Mouse (Mus musculus): ENCODE measurements around the gene N4bp1. TPM values are rescaled to one million over a fixed set of nuclear protein-coding genes. Genes with fewer than 3 reads are reported as not detected.

N4bp1 gene
- total RNA-seq, 2 experiments from 2014 or later, result 39.8 to 41.5 TPM

- intact Hi-C loops (cut with DNase I), result no loop called here
- Histone ChIP-seq H3K27ac (no peak overlapping the region), H3K4me3 (no peak overlapping the region)
- no peak for DNase-seq (ENCODE audit: extremely low spot score in 1 of 2, low spot score in 2 of 2)
- no peak for TF ChIP-seq CTCF (IDR thresholded peaks at IDR 0.05)
Observed at GRCm38 (mm10) chr8:86872097-86872815, 12.8 kb downstream of the N4bp1 start.

DNA sequence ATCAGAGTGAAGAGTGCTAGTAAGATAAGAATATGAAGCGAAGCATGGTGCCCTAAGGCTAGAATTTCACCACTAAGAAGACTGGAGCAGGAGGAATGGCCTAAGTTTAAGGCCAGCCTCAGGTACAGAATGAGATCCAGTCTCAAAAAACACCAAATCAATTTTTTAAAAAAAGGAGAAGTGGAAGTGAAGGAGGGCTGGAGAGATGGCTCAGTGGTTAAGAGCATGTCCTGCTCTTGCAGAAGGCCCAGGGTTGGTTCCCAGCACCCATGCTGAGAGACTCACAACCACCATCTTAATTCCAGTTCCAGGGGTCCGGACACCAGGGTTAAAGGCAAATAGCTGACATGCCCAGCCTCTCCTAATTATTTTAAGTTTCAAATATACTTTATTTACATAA, 13.6 kb downstream of the N4bp1 start:
- TF ChIP-seq CTCF (IDR thresholded peaks at IDR 0.05), result no peak
- DNase-seq (ENCODE audit: extremely low spot score in 1 of 2, low spot score in 2 of 2), result no peak

GRCm38 (mm10) chr8:86870771-86871170, 14.3 kb downstream of the N4bp1 start:
- intact Hi-C loops (cut with DNase I), result no loop called here
- no peak overlapping the region for H3K4me3 ChIP-seq
- TF ChIP-seq CTCF (IDR thresholded peaks at IDR 0.05), result no peak
- no peak for DNase-seq (ENCODE audit: extremely low spot score in 1 of 2, low spot score in 2 of 2)
- H3K27ac ChIP-seq, result no peak overlapping the region

More for the DNA sequence above, 13.6 kb downstream of the N4bp1 start:
- Histone ChIP-seq H3K4me3 (no peak overlapping the region), H3K27ac (no peak overlapping the region)
- intact Hi-C loops (cut with DNase I), result no loop called here

GRCm38 (mm10) chr8:86868041-86868440, 17.0 kb downstream of the N4bp1 start:
- no peak for TF ChIP-seq CTCF (IDR thresholded peaks at IDR 0.05)
- intact Hi-C loops (cut with DNase I), result no loop called here
- Histone ChIP-seq H3K27ac (no peak overlapping the region), H3K4me3 (no peak overlapping the region)
- DNase-seq (ENCODE audit: extremely low spot score in 1 of 2, low spot score in 2 of 2), result no peak

- intact Hi-C loops (cut with DNase I), result no loop called here
- no peak for DNase-seq (ENCODE audit: extremely low spot score in 1 of 2, low spot score in 2 of 2)
- no peak for TF ChIP-seq CTCF (IDR thresholded peaks at IDR 0.05)
Observed at GRCm38 (mm10) chr8:86864764-86865163, 20.3 kb downstream of the N4bp1 start.

DNA sequence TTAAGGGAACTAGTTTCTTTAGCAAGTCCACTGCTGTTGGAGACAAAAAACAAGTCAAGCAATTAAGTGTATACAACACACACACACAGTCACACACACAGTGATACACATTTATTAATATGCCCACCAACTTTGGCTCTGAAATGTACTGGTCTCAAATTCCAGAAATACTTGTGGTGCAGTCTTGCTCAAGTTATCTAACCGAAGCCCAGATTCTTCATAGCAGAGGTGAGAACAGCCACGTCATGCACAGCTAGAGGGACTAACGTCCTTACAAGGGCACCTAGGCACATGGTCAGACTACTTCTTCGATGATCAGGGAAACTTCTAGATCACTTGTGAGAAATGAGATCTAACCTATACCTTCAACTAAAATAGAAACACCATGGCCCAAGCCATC, 22.2 kb downstream of the N4bp1 start:
- Histone ChIP-seq H3K27ac (no peak overlapping the region), H3K4me3 (no peak overlapping the region)
- no peak for DNase-seq (ENCODE audit: extremely low spot score in 1 of 2, low spot score in 2 of 2)
- intact Hi-C loops (cut with DNase I), result no loop called here
- TF ChIP-seq CTCF (IDR thresholded peaks at IDR 0.05), result no peak

More at GRCm38 (mm10) chr8:86864764-86865163, 20.3 kb downstream of the N4bp1 start:
- Histone ChIP-seq H3K27ac (no peak overlapping the region), H3K4me3 (no peak overlapping the region)

- intact Hi-C loops (cut with DNase I), result no loop called here
- no peak overlapping the region for H3K27ac ChIP-seq
- TF ChIP-seq CTCF (IDR thresholded peaks at IDR 0.05), result no peak
- no peak for DNase-seq (ENCODE audit: extremely low spot score in 1 of 2, low spot score in 2 of 2)
- H3K4me3 ChIP-seq, result no peak overlapping the region
Observed at GRCm38 (mm10) chr8:86862155-86862816, 22.8 kb downstream of the N4bp1 start.

GRCm38 (mm10) chr8:86861516-86861915, 23.5 kb downstream of the N4bp1 start:
- H3K27ac ChIP-seq, result no peak overlapping the region

GRCm38 (mm10) chr8:86856248-86856647, 28.8 kb downstream of the N4bp1 start:
- TF ChIP-seq CTCF (IDR thresholded peaks at IDR 0.05), result no peak
- intact Hi-C loops (cut with DNase I), result no loop called here
- H3K27ac ChIP-seq, result no peak overlapping the region
- DNase-seq (ENCODE audit: extremely low spot score in 1 of 2, low spot score in 2 of 2), result no peak
- no peak overlapping the region for H3K4me3 ChIP-seq

More at GRCm38 (mm10) chr8:86861516-86861915, 23.5 kb downstream of the N4bp1 start:
- no peak for TF ChIP-seq CTCF (IDR thresholded peaks at IDR 0.05)
- H3K4me3 ChIP-seq, result no peak overlapping the region
- intact Hi-C loops (cut with DNase I), result no loop called here
- DNase-seq (ENCODE audit: extremely low spot score in 1 of 2, low spot score in 2 of 2), result no peak

GRCm38 (mm10) chr8:86854686-86855085, 30.4 kb downstream of the N4bp1 start:
- no peak overlapping the region for H3K4me3 ChIP-seq
- no peak overlapping the region for H3K27ac ChIP-seq
- intact Hi-C loops (cut with DNase I), result no loop called here
- no peak for TF ChIP-seq CTCF (IDR thresholded peaks at IDR 0.05)
- no peak for DNase-seq (ENCODE audit: extremely low spot score in 1 of 2, low spot score in 2 of 2)

- intact Hi-C loops (cut with DNase I), result no loop called here
- no peak for DNase-seq (ENCODE audit: extremely low spot score in 1 of 2, low spot score in 2 of 2)
- TF ChIP-seq CTCF (IDR thresholded peaks at IDR 0.05), result no peak
- no peak overlapping the region for H3K27ac ChIP-seq
- H3K4me3 ChIP-seq, result no peak overlapping the region
Observed at GRCm38 (mm10) chr8:86853989-86854373, 31.1 kb downstream of the N4bp1 start.

GRCm38 (mm10) chr8:86853266-86853988, 31.6 kb downstream of the N4bp1 start:
- intact Hi-C loops (cut with DNase I), result no loop called here

More at GRCm38 (mm10) chr8:86853266-86853988, 31.6 kb downstream of the N4bp1 start:
- H3K4me3 ChIP-seq, result no peak overlapping the region
- no peak for TF ChIP-seq CTCF (IDR thresholded peaks at IDR 0.05)
- no peak for DNase-seq (ENCODE audit: extremely low spot score in 1 of 2, low spot score in 2 of 2)
- H3K27ac ChIP-seq, result no peak overlapping the region
